Mouse (Mus musculus) embryonic fibroblast, embryonic 13.5 days (primary cell): Measurements from ENCODE around the gene Stxbp1.

Experiments used
- CTCF ChIP-seq: IDR thresholded peaks from 2 replicates; pipeline ENCODE4 v1.5.1; 2011; ENCODE audit warnings: mild to moderate bottlenecking, control low read depth, low read length, moderate library complexity, borderline replicate concordance; ENCODE audit not compliant: insufficient read depth
- POLR2A ChIP-seq: IDR thresholded peaks from 2 replicates; pipeline ENCODE4 v1.6.1; 2011; ENCODE audit warnings: low read depth, mild to moderate bottlenecking, control low read depth, low read length, moderate library complexity

GRCm38 (mm10) chr2:32864755-32865154 is 17.7 kb upstream of the Stxbp1 start:
- TF ChIP-seq CTCF (no peak), POLR2A (no peak)
